Mouse (Mus musculus): ENCODE measurements around the gene B3glct. TPM values are rescaled to one million over a fixed set of nuclear protein-coding genes. Genes with fewer than 3 reads are reported as not detected.

B3glct gene
- polyA plus RNA-seq, 1 experiment = 4.6 TPM

GRCm38 (mm10) chr5:149702770-149703169 lies 24.7 kb downstream of the B3glct start:
- Histone ChIP-seq H3K36me3 (ENCODE audit: control insufficient read depth, insufficient read depth) (no peaks in the 10 kb centered on the region), H3K4me2 (ENCODE audit: low read depth) (no peak overlapping the region), H3ac (ENCODE audit: control insufficient read depth, insufficient read length) (no peak overlapping the region), H3K79me2 (ENCODE audit: control insufficient read depth, insufficient read depth) (no peaks in the 10 kb centered on the region), H3K4me3 (no peak overlapping the region), H3K27me3 (ENCODE audit: control insufficient read depth, insufficient read depth, insufficient read length) (no peaks in the 10 kb centered on the region)
- TF ChIP-seq SRF (IDR thresholded peaks at IDR 0.05; ENCODE audit: control insufficient read depth, insufficient read length, low read depth) (no peak), TCF3 (IDR thresholded peaks at IDR 0.05; ENCODE audit: insufficient read length, low read depth) (no peak), MYOG (IDR thresholded peaks at IDR 0.05; ENCODE audit: control insufficient read depth in 1 of 3, insufficient read depth in 1 of 3, insufficient read length in 2 of 3, low read depth in 2 of 3) (no peak), POLR2A (IDR thresholded peaks at IDR 0.05; ENCODE audit: insufficient read length, low read depth) (no peak), MYOD1 (IDR thresholded peaks at IDR 0.05; ENCODE audit: control insufficient read depth in 1 of 3, insufficient read length in 2 of 3, low read depth in 2 of 3) (no peak), MAX (IDR thresholded peaks at IDR 0.05; ENCODE audit: low read depth) (no peak), CEBPB (IDR thresholded peaks at IDR 0.05; ENCODE audit: insufficient read depth, poor library complexity, severe bottlenecking) (no peak), USF1 (IDR thresholded peaks at IDR 0.05; ENCODE audit: low read depth) (no peak), POLR2AphosphoS2 (IDR thresholded peaks at IDR 0.05; ENCODE audit: insufficient read length, low read depth) (no peak), E2F4 (IDR thresholded peaks at IDR 0.05; ENCODE audit: insufficient read depth) (no peak), REST (IDR thresholded peaks at IDR 0.05; ENCODE audit: insufficient read depth, insufficient read length) (no peak), TCF12 (IDR thresholded peaks at IDR 0.05; ENCODE audit: insufficient read depth, poor library complexity, severe bottlenecking) (no peak)

DNA sequence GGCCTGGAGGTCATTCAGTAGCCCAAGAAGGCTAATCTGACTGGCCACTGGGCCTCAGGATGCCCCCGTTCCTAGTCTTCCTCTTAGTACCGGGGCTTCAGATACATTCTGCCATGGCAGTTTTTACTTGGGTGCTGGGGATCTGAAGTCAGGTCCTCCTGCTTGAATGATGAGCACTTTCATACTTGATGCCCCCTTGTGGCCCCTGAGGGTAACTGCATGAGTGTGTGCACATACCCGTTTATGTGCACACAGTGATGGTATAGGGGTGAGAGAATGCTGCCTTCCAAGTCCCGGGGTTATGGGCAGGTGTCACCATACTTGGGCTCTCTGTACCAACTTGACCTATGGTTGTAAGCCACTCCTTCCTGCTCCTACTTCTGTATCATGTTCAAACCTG lies 33.5 kb downstream of the B3glct start:
- no peaks in the 10 kb centered on the region for H3K27me3 ChIP-seq (ENCODE audit: control insufficient read depth, insufficient read depth, insufficient read length)
- H3ac ChIP-seq (ENCODE audit: control insufficient read depth, insufficient read length) = no peak overlapping the region
- H3K4me2 ChIP-seq (ENCODE audit: low read depth) = no peak overlapping the region
- H3K4me3 ChIP-seq = no peak overlapping the region
- TF ChIP-seq POLR2A (IDR thresholded peaks at IDR 0.05; ENCODE audit: insufficient read length, low read depth) (no peak), MAX (IDR thresholded peaks at IDR 0.05; ENCODE audit: low read depth) (no peak), SRF (IDR thresholded peaks at IDR 0.05; ENCODE audit: control insufficient read depth, insufficient read length, low read depth) (no peak), MYOG (IDR thresholded peaks at IDR 0.05; ENCODE audit: control insufficient read depth in 1 of 3, insufficient read depth in 1 of 3, insufficient read length in 2 of 3, low read depth in 2 of 3) (no peak), TCF3 (IDR thresholded peaks at IDR 0.05; ENCODE audit: insufficient read length, low read depth) (no peak), REST (IDR thresholded peaks at IDR 0.05; ENCODE audit: insufficient read depth, insufficient read length) (no peak), MYOD1 (IDR thresholded peaks at IDR 0.05; ENCODE audit: control insufficient read depth in 1 of 3, insufficient read length in 2 of 3, low read depth in 2 of 3) (no peak), E2F4 (IDR thresholded peaks at IDR 0.05; ENCODE audit: insufficient read depth) (no peak), CEBPB (IDR thresholded peaks at IDR 0.05; ENCODE audit: insufficient read depth, poor library complexity, severe bottlenecking) (no peak), POLR2AphosphoS2 (IDR thresholded peaks at IDR 0.05; ENCODE audit: insufficient read length, low read depth) (no peak), TCF12 (IDR thresholded peaks at IDR 0.05; ENCODE audit: insufficient read depth, poor library complexity, severe bottlenecking) (no peak), USF1 (IDR thresholded peaks at IDR 0.05; ENCODE audit: low read depth) (no peak)
- no peaks in the 10 kb centered on the region for H3K36me3 ChIP-seq (ENCODE audit: control insufficient read depth, insufficient read depth)
- no peaks in the 10 kb centered on the region for H3K79me2 ChIP-seq (ENCODE audit: control insufficient read depth, insufficient read depth)

DNA sequence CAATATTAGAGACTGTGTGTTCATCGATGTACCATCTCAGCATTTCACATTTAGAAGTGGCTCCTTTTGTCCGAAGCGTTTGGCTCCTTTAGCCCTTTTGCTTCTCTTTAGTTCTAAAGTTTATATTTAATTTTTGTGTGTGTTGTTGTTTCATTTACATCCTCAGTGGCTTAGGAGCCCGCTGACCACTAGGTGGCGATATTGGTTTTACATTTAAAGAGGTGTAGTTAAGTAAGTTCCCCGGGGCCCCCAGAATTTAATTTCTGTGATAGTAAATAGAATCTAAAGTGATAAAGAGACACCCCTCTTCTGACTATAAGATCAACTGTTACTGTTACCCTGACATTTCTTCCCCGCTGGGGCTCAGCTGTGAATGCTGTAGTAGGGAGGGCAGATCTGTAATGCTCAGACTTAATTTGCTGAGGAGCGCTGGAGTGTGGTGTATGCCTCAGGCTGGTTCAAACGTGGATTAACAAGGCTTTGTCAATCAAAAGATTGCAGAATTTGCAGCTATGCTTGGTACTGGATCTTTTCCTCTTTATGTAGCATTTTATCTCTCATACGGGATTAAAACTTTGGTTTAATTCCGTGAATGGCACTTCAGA lies 35.2 kb downstream of the B3glct start:
- no peak overlapping the region for H3K4me3 ChIP-seq
- no peaks in the 10 kb centered on the region for H3K27me3 ChIP-seq (ENCODE audit: control insufficient read depth, insufficient read depth, insufficient read length)
- H3ac ChIP-seq (ENCODE audit: control insufficient read depth, insufficient read length) = no peak overlapping the region
- H3K79me2 ChIP-seq (ENCODE audit: control insufficient read depth, insufficient read depth) = no peaks in the 10 kb centered on the region
- no peaks in the 10 kb centered on the region for H3K36me3 ChIP-seq (ENCODE audit: control insufficient read depth, insufficient read depth)
- TF ChIP-seq SRF (IDR thresholded peaks at IDR 0.05; ENCODE audit: control insufficient read depth, insufficient read length, low read depth) = no peak
- TF ChIP-seq TCF12 (IDR thresholded peaks at IDR 0.05; ENCODE audit: insufficient read depth, poor library complexity, severe bottlenecking) = no peak
- TF ChIP-seq MYOG (IDR thresholded peaks at IDR 0.05; ENCODE audit: control insufficient read depth in 1 of 3, insufficient read depth in 1 of 3, insufficient read length in 2 of 3, low read depth in 2 of 3) = no peak
- no peak for TF ChIP-seq TCF3 (IDR thresholded peaks at IDR 0.05; ENCODE audit: insufficient read length, low read depth)
- TF ChIP-seq CEBPB (IDR thresholded peaks at IDR 0.05; ENCODE audit: insufficient read depth, poor library complexity, severe bottlenecking) = no peak
- H3K4me2 ChIP-seq (ENCODE audit: low read depth) = no peak overlapping the region

GRCm38 (mm10) chr5:149713834-149714233 lies 35.8 kb downstream of the B3glct start:
- Histone ChIP-seq H3K79me2 (ENCODE audit: control insufficient read depth, insufficient read depth) (no peaks in the 10 kb centered on the region), H3K4me3 (no peak overlapping the region), H3K27me3 (ENCODE audit: control insufficient read depth, insufficient read depth, insufficient read length) (no peaks in the 10 kb centered on the region), H3K36me3 (ENCODE audit: control insufficient read depth, insufficient read depth) (no peaks in the 10 kb centered on the region), H3ac (ENCODE audit: control insufficient read depth, insufficient read length) (no peak overlapping the region), H3K4me2 (ENCODE audit: low read depth) (no peak overlapping the region)
- TF ChIP-seq MYOG (IDR thresholded peaks at IDR 0.05; ENCODE audit: control insufficient read depth in 1 of 3, insufficient read depth in 1 of 3, insufficient read length in 2 of 3, low read depth in 2 of 3) (no peak), POLR2A (IDR thresholded peaks at IDR 0.05; ENCODE audit: insufficient read length, low read depth) (no peak), E2F4 (IDR thresholded peaks at IDR 0.05; ENCODE audit: insufficient read depth) (no peak), POLR2AphosphoS2 (IDR thresholded peaks at IDR 0.05; ENCODE audit: insufficient read length, low read depth) (no peak), REST (IDR thresholded peaks at IDR 0.05; ENCODE audit: insufficient read depth, insufficient read length) (no peak), MYOD1 (IDR thresholded peaks at IDR 0.05; ENCODE audit: control insufficient read depth in 1 of 3, insufficient read length in 2 of 3, low read depth in 2 of 3) (no peak), SRF (IDR thresholded peaks at IDR 0.05; ENCODE audit: control insufficient read depth, insufficient read length, low read depth) (no peak), TCF12 (IDR thresholded peaks at IDR 0.05; ENCODE audit: insufficient read depth, poor library complexity, severe bottlenecking) (no peak), MAX (IDR thresholded peaks at IDR 0.05; ENCODE audit: low read depth) (no peak), CEBPB (IDR thresholded peaks at IDR 0.05; ENCODE audit: insufficient read depth, poor library complexity, severe bottlenecking) (no peak), USF1 (IDR thresholded peaks at IDR 0.05; ENCODE audit: low read depth) (no peak)

Data from myocyte (in vitro differentiated cells).